Mouse (Mus musculus) right cerebral cortex, postnatal 14 days (tissue): ENCODE data around the gene Amy2a4.
"Not testable (repeated sequence)": the region's sequence is repeated elsewhere in the genome, so short reads cannot be mapped to it uniquely, and the experiment has no call there.

Experiments
- DNase-seq: peaks from one replicate; pipeline ENCODE4 v3.0.0; 2022

Amy2a4 gene

DNA sequence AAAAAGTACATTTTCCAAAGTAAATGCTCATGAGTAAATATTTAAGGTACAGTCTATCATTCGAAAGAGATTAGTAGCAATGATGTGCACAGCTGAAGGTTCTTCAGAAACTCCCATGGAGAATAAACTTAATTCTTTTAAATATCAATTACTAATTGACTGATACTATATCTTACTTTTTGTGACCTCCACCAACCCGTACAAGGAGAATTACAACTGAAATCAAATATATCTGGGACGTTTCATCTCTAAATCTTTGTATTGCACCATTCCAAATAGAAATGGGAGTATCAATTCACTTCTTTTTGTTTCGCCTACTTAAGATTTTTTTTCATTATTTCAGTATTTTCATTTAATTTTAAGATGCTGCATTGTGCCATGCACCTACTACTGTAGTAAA lies at the start of gene Amy2a4:
Gene Amy2a4 (minus strand): TSS at position 101 of the 400 bp plus-strand sequence.
- DNase-seq, result not testable (repeated sequence)

DNA sequence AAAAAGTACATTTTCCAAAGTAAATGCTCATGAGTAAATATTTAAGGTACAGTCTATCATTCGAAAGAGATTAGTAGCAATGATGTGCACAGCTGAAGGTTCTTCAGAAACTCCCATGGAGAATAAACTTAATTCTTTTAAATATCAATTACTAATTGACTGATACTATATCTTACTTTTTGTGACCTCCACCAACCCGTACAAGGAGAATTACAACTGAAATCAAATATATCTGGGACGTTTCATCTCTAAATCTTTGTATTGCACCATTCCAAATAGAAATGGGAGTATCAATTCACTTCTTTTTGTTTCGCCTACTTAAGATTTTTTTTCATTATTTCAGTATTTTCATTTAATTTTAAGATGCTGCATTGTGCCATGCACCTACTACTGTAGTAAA lies 32.7 kb upstream of the Amy2a4 start, which contains the start of gene Amy2a3:
Gene Amy2a3 (minus strand): TSS at position 101 of the 400 bp plus-strand sequence.
- not testable (repeated sequence) for DNase-seq

DNA sequence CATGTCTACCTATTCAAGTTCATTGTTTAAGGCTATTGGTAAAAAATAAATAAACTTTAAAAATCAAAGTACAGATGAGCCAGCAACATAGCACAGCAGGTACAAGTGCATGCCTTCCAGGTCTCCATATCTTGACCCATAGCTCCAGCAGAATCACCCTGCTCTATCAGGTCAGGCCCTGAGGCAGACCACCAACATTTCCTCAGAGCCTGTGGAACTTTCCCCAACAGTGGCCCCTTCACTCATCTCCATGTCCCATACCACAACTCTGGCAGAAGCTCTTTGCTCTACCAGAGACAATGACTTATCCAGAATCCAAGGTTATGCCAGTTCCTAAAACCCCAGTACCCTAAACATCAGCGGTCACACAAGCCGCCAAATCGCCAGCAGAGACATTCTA lies 21.7 kb upstream of the Amy2a4 start:
- not testable (repeated sequence) for DNase-seq

DNA sequence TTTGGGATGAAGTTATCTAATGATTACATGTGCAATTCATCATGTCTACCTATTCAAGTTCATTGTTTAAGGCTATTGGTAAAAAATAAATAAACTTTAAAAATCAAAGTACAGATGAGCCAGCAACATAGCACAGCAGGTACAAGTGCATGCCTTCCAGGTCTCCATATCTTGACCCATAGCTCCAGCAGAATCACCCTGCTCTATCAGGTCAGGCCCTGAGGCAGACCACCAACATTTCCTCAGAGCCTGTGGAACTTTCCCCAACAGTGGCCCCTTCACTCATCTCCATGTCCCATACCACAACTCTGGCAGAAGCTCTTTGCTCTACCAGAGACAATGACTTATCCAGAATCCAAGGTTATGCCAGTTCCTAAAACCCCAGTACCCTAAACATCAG lies 11.0 kb downstream of the Amy2a4 start:
- DNase-seq, result not testable (repeated sequence)

DNA sequence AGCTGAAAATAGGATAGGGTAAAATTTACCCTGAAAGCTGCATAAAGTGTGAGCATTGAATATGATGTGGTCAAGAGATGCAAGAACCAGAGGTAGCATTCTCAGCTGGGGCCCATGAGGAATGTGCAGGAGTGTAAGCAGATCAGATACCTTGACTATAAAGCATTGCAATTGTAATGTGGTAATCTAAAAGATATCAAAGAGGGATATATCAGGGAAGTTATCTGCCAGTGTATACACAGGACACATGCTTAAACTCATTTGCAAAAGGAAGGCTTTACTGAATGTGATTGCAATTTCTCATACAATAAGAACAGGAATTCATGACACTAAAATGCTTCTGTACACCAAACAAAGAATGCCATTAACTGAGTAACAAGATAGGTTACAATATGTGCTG lies 11.7 kb downstream of the Amy2a4 start:
- not testable (repeated sequence) for DNase-seq

DNA sequence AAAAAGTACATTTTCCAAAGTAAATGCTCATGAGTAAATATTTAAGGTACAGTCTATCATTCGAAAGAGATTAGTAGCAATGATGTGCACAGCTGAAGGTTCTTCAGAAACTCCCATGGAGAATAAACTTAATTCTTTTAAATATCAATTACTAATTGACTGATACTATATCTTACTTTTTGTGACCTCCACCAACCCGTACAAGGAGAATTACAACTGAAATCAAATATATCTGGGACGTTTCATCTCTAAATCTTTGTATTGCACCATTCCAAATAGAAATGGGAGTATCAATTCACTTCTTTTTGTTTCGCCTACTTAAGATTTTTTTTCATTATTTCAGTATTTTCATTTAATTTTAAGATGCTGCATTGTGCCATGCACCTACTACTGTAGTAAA lies 32.5 kb downstream of the Amy2a4 start, which contains the start of gene Amy2a5:
Gene Amy2a5 (minus strand): TSS at position 101 of the 400 bp plus-strand sequence.
- not testable (repeated sequence) for DNase-seq
